Mouse (Mus musculus) hindlimb bud, embryonic 11.5 days (tissue): ENCODE data around the gene Csmd2.
A peak's percentile ranks its signal among the peaks of the same experiment; 100 is the strongest.
"Not testable (repeated sequence)": the region's sequence is repeated elsewhere in the genome, so short reads cannot be mapped to it uniquely, and the experiment has no call there.

Experiments
- DNase-seq: peaks from one replicate; pipeline ENCODE4 v3.0.0-alpha.2; 2012; ENCODE audit warnings: low read depth, low spot score; ENCODE audit errors: extremely low spot score

Csmd2 gene

GRCm38 (mm10) chr4:128041901-128042300 lies 54.2 kb downstream of the Csmd2 start:
- DNase-seq, result no peak

DNA sequence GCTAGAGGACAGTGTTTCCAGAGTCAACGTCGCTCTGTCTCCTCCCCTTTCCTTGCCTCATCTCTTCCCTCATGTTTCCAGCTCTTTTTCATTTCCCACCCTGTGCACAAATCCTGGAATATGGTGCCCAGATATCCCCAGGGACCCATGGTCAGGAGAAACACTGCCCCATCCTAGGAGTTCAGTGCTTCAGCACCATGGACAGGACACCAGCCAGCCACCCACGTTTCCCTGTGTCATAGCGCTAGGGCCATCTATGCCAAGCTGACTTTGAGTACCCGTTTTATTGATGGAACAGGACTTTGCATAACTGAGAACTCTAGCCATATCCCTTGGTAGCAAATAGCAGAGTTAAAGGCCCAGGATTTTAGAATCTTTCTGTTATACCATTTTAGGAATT lies 55.0 kb downstream of the Csmd2 start:
- DNase-seq, result peak; percentile 3

- no peak for DNase-seq
Measured at GRCm38 (mm10) chr4:128048716-128049115, 61.1 kb downstream of the Csmd2 start.

GRCm38 (mm10) chr4:128052701-128053100 lies 65.0 kb downstream of the Csmd2 start:
- DNase-seq, result no peak

GRCm38 (mm10) chr4:128061274-128061673 lies 73.6 kb downstream of the Csmd2 start:
- DNase-seq, result not testable (repeated sequence)

GRCm38 (mm10) chr4:128067189-128067588 lies 79.5 kb downstream of the Csmd2 start:
- DNase-seq, result no peak

GRCm38 (mm10) chr4:128084466-128084865 lies 96.8 kb downstream of the Csmd2 start:
- DNase-seq, result no peak

DNA sequence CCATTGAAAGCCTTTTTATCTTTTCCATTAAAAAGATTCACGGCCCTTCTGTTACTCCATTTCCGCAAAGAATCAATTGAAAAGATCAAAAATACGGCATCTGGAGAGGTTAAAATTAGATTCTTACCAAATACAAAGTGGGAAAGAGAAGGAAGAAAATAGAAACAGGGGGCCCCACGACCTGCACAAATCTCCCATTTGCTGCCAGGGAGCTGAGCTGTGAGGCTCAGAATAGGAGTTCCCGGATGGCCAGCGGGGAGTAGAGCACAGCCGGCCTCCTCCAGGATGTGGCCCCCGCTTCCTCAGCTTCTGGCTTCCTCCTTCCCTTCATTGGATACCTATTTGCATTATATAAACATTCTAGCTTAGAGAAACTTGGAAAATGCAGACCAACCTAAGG lies 97.4 kb downstream of the Csmd2 start:
- DNase-seq, result no peak

- no peak for DNase-seq
Measured at GRCm38 (mm10) chr4:128087147-128087606, 99.5 kb downstream of the Csmd2 start.

DNA sequence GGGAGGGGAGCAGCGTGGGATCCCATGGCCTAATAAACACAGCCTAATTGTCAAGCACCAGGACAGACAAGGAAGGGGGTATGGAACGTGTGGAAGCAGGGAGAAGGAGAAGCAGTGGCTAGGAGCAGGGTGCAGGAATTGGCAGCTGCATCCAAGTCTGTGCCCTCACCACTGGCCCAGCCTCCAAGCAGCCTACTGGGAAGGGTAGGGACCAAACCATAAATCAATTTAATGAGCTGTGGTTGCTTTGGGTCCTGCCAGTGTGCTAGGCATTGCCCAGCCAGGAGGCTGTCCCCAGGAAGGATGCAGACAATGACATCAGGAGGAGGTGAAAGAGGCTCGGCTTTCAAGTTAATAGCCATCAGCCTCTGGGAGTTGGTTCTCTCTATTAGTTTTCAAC lies 100.0 kb downstream of the Csmd2 start:
- DNase-seq, result no peak

GRCm38 (mm10) chr4:128088264-128088663 lies 100.6 kb downstream of the Csmd2 start:
- no peak for DNase-seq

GRCm38 (mm10) chr4:128091938-128092337 lies 104.3 kb downstream of the Csmd2 start:
- no peak for DNase-seq

- DNase-seq, result no peak
Measured at GRCm38 (mm10) chr4:128099515-128099914, 111.9 kb downstream of the Csmd2 start.

- no peak for DNase-seq
Measured at GRCm38 (mm10) chr4:128100541-128100940, 112.9 kb downstream of the Csmd2 start.

DNA sequence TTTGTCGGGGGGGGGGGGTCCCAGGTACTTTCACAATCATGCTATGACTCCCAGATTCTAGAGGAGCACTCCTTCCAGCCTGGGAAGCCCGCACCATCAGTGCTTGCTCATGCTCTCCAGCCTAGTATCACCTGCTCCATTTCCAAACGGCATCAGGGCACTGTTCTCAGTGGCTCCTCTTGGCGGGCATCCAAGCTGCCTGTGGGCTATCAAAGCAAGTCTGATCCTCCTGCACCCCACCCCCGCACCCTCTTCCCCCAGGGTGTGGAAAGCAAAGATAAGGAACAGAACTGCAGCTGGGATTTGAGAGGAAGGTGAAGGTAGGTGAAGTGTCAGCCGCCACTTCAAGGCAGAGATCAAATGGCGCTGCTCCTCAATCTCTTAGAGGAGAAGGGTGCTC lies 128.7 kb downstream of the Csmd2 start:
- DNase-seq, result no peak

GRCm38 (mm10) chr4:128123281-128123680 lies 135.6 kb downstream of the Csmd2 start:
- DNase-seq, result no peak

GRCm38 (mm10) chr4:128124738-128125137 lies 137.1 kb downstream of the Csmd2 start:
- no peak for DNase-seq

GRCm38 (mm10) chr4:128128546-128128945 lies 140.9 kb downstream of the Csmd2 start:
- no peak for DNase-seq

DNA sequence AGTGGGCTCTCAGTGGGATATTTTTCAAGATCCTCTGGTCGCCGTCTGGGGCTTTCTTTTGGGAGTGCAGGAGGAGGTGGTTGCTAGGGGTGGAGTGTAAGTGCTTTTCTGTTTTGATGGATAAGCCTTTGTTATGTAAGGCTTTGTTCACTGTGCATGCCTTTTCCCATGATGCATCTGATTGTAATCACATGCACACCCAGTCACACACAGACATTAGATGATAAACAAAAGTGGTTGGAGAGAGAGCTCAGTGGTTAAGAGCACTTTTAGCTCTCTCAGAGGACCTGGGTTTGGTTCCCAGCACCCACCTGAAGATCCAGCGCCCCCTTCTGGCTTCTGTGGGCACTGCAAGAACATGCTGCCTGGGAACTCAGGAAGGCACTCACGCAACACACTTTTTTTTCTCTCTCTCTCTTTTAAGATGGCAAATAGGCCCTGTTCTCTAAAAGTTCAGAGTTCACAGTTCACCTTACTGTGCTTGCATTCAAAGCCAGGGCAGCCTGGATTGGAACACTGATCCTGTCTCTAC lies 143.0 kb downstream of the Csmd2 start:
- DNase-seq, result no peak

DNA sequence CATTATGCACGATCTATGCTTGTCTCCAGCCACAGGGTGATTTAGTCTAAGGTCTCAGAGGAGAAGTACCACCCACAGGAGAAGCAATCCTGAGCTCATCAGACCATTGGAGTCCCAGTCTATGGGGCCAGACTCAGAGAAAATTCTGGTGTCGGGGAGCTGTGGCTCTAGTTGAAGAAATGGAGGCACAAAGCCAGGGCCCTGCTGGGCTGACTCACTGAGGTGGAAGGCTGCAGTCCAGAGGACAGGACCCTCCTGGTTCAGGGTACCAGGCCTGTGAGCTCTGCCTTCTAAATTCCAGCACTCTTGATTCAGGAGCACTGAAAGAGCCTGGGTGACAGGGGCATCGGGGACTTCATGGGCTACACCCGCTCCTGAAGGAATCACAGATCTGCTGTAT lies 144.0 kb downstream of the Csmd2 start:
- DNase-seq, result no peak

DNA sequence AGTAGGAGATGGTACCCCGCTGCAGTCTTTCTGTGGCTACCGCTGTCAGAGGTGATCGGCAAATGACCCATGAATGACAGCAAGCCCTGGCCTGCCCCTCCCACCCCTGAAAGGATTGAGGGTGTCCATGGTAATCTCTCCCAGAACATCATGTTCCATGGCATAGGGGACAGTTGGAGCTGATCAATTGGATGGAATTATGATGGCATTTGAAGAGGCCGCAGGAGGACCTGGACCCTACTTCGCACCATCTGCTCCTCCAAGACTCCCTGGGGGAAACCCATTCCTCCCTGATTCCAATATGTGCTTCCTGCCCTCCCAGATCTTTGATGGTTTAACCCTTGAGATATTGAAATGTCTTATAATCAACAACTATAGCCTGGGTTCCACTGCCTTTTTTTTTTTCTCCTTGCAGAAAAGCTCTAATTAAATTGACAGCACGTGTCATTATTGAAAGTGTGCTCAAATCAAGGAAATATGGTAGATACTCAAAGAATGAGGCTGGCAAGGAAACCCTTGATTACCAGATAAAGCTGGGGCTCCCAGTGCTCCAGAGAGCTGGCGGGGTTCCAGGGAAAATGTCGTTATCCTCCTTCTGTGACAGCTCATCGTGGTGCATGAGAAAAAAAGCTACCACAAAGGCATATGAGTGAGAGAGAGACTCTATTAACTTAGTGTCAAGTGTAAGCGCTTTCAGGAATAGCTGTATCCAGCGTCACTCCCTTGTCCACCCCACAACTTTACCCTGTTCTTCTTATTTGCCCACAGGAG lies 145.4 kb downstream of the Csmd2 start:
- no peak for DNase-seq

- no peak for DNase-seq
Measured at GRCm38 (mm10) chr4:128134348-128134994, 146.8 kb downstream of the Csmd2 start.
